ENCODE assay signal across 11 mouse cellular contexts in genomic region chr11:102610675-102611316, GRCm38 (mm10). TPM values are rescaled to one million over a fixed set of nuclear protein-coding genes. Genes with fewer than 3 reads are reported as not detected.
A peak's percentile ranks its signal among the peaks of the same experiment; 100 is the strongest.
DNase-seq lines count a peak whose midpoint lies in the region; ATAC-seq and TF ChIP-seq lines count a peak whose summit lies in the region.
"Had no signal": no experiment of that assay in that cellular context is flagged by ENCODE, and none has a peak within 500 bp of the region (broad histone marks: within the 10 kb centered on the region; RNA-seq: fewer than 3 reads in every experiment).

No protein-coding gene starts in this region.

- H3K27me3 ChIP-seq in heart, embryonic 10.5 days (ENCODE audit: insufficient read depth, poor library complexity, severe bottlenecking), result no peaks in the 10 kb centered on the region
- no peaks in the 10 kb centered on the region; the same call in 1 of the 2 replicates for H3K27me3 ChIP-seq in heart, adult 2 months (ENCODE audit: control insufficient read depth, insufficient read depth, low read length)
- peaks cover 32% of the 10 kb centered on the region for H3K27me3 ChIP-seq in liver, embryonic 11.5 days (replicated peaks; ENCODE audit: control insufficient read depth, insufficient read depth, low read length)
- H3K27me3 ChIP-seq in forebrain, embryonic 14.5 days (replicated peaks; ENCODE audit: control insufficient read depth, insufficient read depth, low read length), result no peaks in the 10 kb centered on the region
- H3K27me3 ChIP-seq in neural tube, embryonic 11.5 days (ENCODE audit: control insufficient read depth, insufficient read depth, low read length), result no peaks in the 10 kb centered on the region

- no peak for ATAC-seq in liver, embryonic 11.5 days (replicated peaks; ENCODE audit: low FRiP score)
- peak; percentile 35; the same call in 1 of the 2 replicates for ATAC-seq in forebrain, embryonic 14.5 days
- no peak for ATAC-seq in neural tube, embryonic 11.5 days (ENCODE audit: insufficient read depth, low FRiP score, low TSS enrichment)

- peak overlapping the region; percentile 82 for H3K27ac ChIP-seq in heart, embryonic 10.5 days
- no peak overlapping the region for H3K27ac ChIP-seq in heart, adult 2 months
- peak overlapping the region; percentile 16; the same call in 1 of the 2 replicates for H3K27ac ChIP-seq in liver, embryonic 11.5 days (ENCODE audit: low read depth, low read length)
- peak overlapping the region; percentile 63 for H3K27ac ChIP-seq in forebrain, embryonic 14.5 days (ENCODE audit: low read depth, low read length)
- H3K27ac ChIP-seq in neural tube, embryonic 11.5 days (ENCODE audit: low read depth, low read length), result peak overlapping the region; percentile 49
- H3K27ac ChIP-seq: macrophage had no signal

- TF ChIP-seq POLR2A in heart, adult 2 months (IDR thresholded peaks at IDR 0.05; ENCODE audit: insufficient read depth, low read depth, low read length), result no peak

- intact Hi-C loops in heart, adult 2 months (cut with DNase I), result no loop called here

- H3K4me2 ChIP-seq in liver, embryonic 11.5 days, result no peak overlapping the region
- peak overlapping the region; percentile 7; the same call in 1 of the 2 replicates for H3K4me2 ChIP-seq in forebrain, embryonic 14.5 days (ENCODE audit: low read length)
- H3K4me2 ChIP-seq in neural tube, embryonic 11.5 days (ENCODE audit: low read depth), result no peak overlapping the region; the same call in 1 of the 2 replicates

- WGBS in heart, embryonic 10.5 days, result 21% methylated on average over 9 of the region's 9 CpGs
- WGBS in heart, adult 2 months, result 53% methylated on average over 9 of the region's 9 CpGs
- WGBS in liver, embryonic 11.5 days, result 35% methylated on average over 9 of the region's 9 CpGs
- 3% methylated on average over 9 of the region's 9 CpGs for WGBS in forebrain, embryonic 14.5 days
- WGBS in neural tube, embryonic 11.5 days, result 12% methylated on average over 9 of the region's 9 CpGs

- TF ChIP-seq EP300 in heart, adult 2 months (IDR thresholded peaks at IDR 0.05; ENCODE audit: insufficient read depth, low read depth, low read length), result no peak

- no peaks in the 10 kb centered on the region for H3K9me3 ChIP-seq in heart, embryonic 10.5 days
- H3K9me3 ChIP-seq in liver, embryonic 11.5 days (ENCODE audit: control insufficient read depth, low read length), result no peaks in the 10 kb centered on the region
- H3K9me3 ChIP-seq in forebrain, embryonic 14.5 days (replicated peaks; ENCODE audit: control insufficient read depth, low read length), result no peaks in the 10 kb centered on the region
- no peaks in the 10 kb centered on the region for H3K9me3 ChIP-seq in neural tube, embryonic 11.5 days (ENCODE audit: control insufficient read depth, low read length)

- peak overlapping the region; percentile 1; the same call in 1 of the 2 replicates for H3K4me3 ChIP-seq in heart, embryonic 10.5 days
- H3K4me3 ChIP-seq in heart, adult 2 months, result no peak overlapping the region
- H3K4me3 ChIP-seq in liver, embryonic 11.5 days (ENCODE audit: low read depth, low read length), result no peak overlapping the region
- no peak overlapping the region for H3K4me3 ChIP-seq in forebrain, embryonic 14.5 days (ENCODE audit: low read depth, low read length)
- no peak overlapping the region for H3K4me3 ChIP-seq in neural tube, embryonic 11.5 days (ENCODE audit: low read depth, low read length)

- H3K4me1 ChIP-seq in heart, embryonic 10.5 days, result peaks cover 44% of the 10 kb centered on the region
- H3K4me1 ChIP-seq in heart, adult 2 months (ENCODE audit: control insufficient read depth, insufficient read depth, low read length), result no peaks in the 10 kb centered on the region
- H3K4me1 ChIP-seq in liver, embryonic 11.5 days (replicated peaks; ENCODE audit: control insufficient read depth, insufficient read depth, low read length), result no peaks in the 10 kb centered on the region
- peaks cover 31% of the 10 kb centered on the region for H3K4me1 ChIP-seq in forebrain, embryonic 14.5 days (ENCODE audit: control insufficient read depth, insufficient read depth, low read length)
- peaks cover 33% of the 10 kb centered on the region for H3K4me1 ChIP-seq in neural tube, embryonic 11.5 days (ENCODE audit: control insufficient read depth, insufficient read depth, low read length)

- TF ChIP-seq CTCF in heart, adult 2 months (IDR thresholded peaks at IDR 0.05), result no peak

- no peaks in the 10 kb centered on the region for H3K79me2 ChIP-seq in heart, adult 2 months (replicated peaks; ENCODE audit: control insufficient read depth, insufficient read depth, low read length)

- H3K9ac ChIP-seq in heart, adult 2 months (ENCODE audit: low read depth, low read length), result no peak overlapping the region
- no peak overlapping the region for H3K9ac ChIP-seq in liver, embryonic 11.5 days (ENCODE audit: low read depth, low read length)
- 0 out of 2 replicates have a peak overlapping the region, but pooled peaks have one; percentile 8 for H3K9ac ChIP-seq in forebrain, embryonic 14.5 days (ENCODE audit: low read length)
- H3K9ac ChIP-seq in neural tube, embryonic 11.5 days (ENCODE audit: low read length), result no peak overlapping the region

- no peaks in the 10 kb centered on the region for H3K36me3 ChIP-seq in heart, embryonic 10.5 days
- H3K36me3 ChIP-seq in heart, adult 2 months (ENCODE audit: control insufficient read depth, insufficient read depth, low read length), result no peaks in the 10 kb centered on the region
- no peaks in the 10 kb centered on the region for H3K36me3 ChIP-seq in liver, embryonic 11.5 days (ENCODE audit: control insufficient read depth, insufficient read depth, low read length)
- H3K36me3 ChIP-seq in forebrain, embryonic 14.5 days (ENCODE audit: control insufficient read depth, insufficient read depth, low read length), result no peaks in the 10 kb centered on the region
- H3K36me3 ChIP-seq in neural tube, embryonic 11.5 days (ENCODE audit: control insufficient read depth, insufficient read depth, low read length), result no peaks in the 10 kb centered on the region

- no peak for DNase-seq in heart, embryonic 10.5 days (ENCODE audit: low spot score)
- DNase-seq in heart, adult 2 months, result no peak
- DNase-seq in liver, embryonic 11.5 days (ENCODE audit: low spot score), result no peak
- DNase-seq in liver, result no peak
- DNase-seq in forebrain, embryonic 14.5 days (ENCODE audit: low spot score), result peak; percentile 55
- no peak for DNase-seq in neural tube, embryonic 11.5 days (ENCODE audit: low spot score)
- no peak for DNase-seq in adrenal gland, adult 2 months
- no peak for DNase-seq in cerebellum, postnatal 25 days

RNA-seq across cellular contexts. Expression of gene Fzd2, which starts 6.6 kb away (rescaled TPM):
- polyA plus RNA-seq in heart, embryonic 10.5 days (2016; fragmentation: Nextera tagmentation; extraction: Ambion mirVana), result 22.9 and 34.5 TPM in 2 replicates
- total RNA-seq in heart, adult 2 months (2021), result 1 to 10 TPM; 2.6 to 2.8 TPM
- polyA plus RNA-seq in heart, adult 2 months (2012; rRNA removed), result 7.2 and 10.0 TPM in 2 replicates
- polyA plus RNA-seq in liver, embryonic 11.5 days (2014; fragmentation: Nextera tagmentation; extraction: Ambion mirVana), result 8.4 and 9.0 TPM in 2 replicates
- 18.6 and 19.2 TPM in 2 replicates for polyA plus RNA-seq in forebrain, embryonic 14.5 days (2014; fragmentation: Nextera tagmentation; extraction: Ambion mirVana)
- polyA plus RNA-seq in neural tube, embryonic 11.5 days (2014; fragmentation: Nextera tagmentation; extraction: Ambion mirVana), result 37.3 and 40.4 TPM in 2 replicates
- 1 to 10 TPM; 2.0 to 9.3 TPM for total RNA-seq in adrenal gland, adult 2 months (2021)
- 22.8 and 23.1 TPM in 2 replicates for polyA plus RNA-seq in adrenal gland, adult 2 months (2012; rRNA removed)
- polyA plus RNA-seq: macrophage had no signal

RNA-seq across cellular contexts. Expression of gene Gm11627, which starts 31.5 kb away (rescaled TPM):
- 11.6 and 13.5 TPM in 2 replicates for polyA plus RNA-seq in heart, embryonic 10.5 days (2016; fragmentation: Nextera tagmentation; extraction: Ambion mirVana)
- total RNA-seq in heart, adult 2 months (2021), result 1 to 10 TPM; 1.2 to 1.5 TPM
- 4.0 and 4.9 TPM in 2 replicates for polyA plus RNA-seq in heart, adult 2 months (2012; rRNA removed)
- polyA plus RNA-seq in liver, embryonic 11.5 days (2014; fragmentation: Nextera tagmentation; extraction: Ambion mirVana), result 1.2 and 1.4 TPM in 2 replicates
- 6.8 and 9.8 TPM in 2 replicates for polyA plus RNA-seq in forebrain, embryonic 14.5 days (2014; fragmentation: Nextera tagmentation; extraction: Ambion mirVana)
- 7.1 and 9.9 TPM in 2 replicates for polyA plus RNA-seq in neural tube, embryonic 11.5 days (2014; fragmentation: Nextera tagmentation; extraction: Ambion mirVana)
- under 1 TPM in 1 of 2 experiments, not detected in 1; 0.52 TPM for total RNA-seq in adrenal gland, adult 2 months (2021)
- not detected in 2 replicates for polyA plus RNA-seq in adrenal gland, adult 2 months (2012; rRNA removed)
- polyA plus RNA-seq: macrophage had no signal

RNA-seq across cellular contexts. Expression of gene Meioc, which starts 52.7 kb away (rescaled TPM):
- polyA plus RNA-seq in heart, embryonic 10.5 days (2016; fragmentation: Nextera tagmentation; extraction: Ambion mirVana), result 0.53 and 1.2 TPM in 2 replicates
- not detected for total RNA-seq in heart, adult 2 months (2021)
- 0.09 TPM in 1 of 2 replicates, not detected in the other for polyA plus RNA-seq in heart, adult 2 months (2012; rRNA removed)
- 0.25 and 0.36 TPM in 2 replicates for polyA plus RNA-seq in liver, embryonic 11.5 days (2014; fragmentation: Nextera tagmentation; extraction: Ambion mirVana)
- polyA plus RNA-seq in forebrain, embryonic 14.5 days (2014; fragmentation: Nextera tagmentation; extraction: Ambion mirVana), result 0.09 and 0.14 TPM in 2 replicates
- 0.84 and 0.89 TPM in 2 replicates for polyA plus RNA-seq in neural tube, embryonic 11.5 days (2014; fragmentation: Nextera tagmentation; extraction: Ambion mirVana)
- not detected for total RNA-seq in adrenal gland, adult 2 months (2021)
- polyA plus RNA-seq in adrenal gland, adult 2 months (2012; rRNA removed), result not detected in 2 replicates
- total RNA-seq: left cerebral cortex, adult 18-20 months had no signal
- polyA plus RNA-seq: gonadal fat pad, adult 2 months; macrophage had no signal

RNA-seq across cellular contexts. Expression of gene Gpatch8, which starts 54.6 kb away (rescaled TPM):
- 45.7 and 47.0 TPM in 2 replicates for polyA plus RNA-seq in heart, embryonic 10.5 days (2016; fragmentation: Nextera tagmentation; extraction: Ambion mirVana)
- total RNA-seq in heart, adult 2 months (2021), result 10 to 100 TPM; 14.8 to 18.0 TPM
- 11.7 and 16.8 TPM in 2 replicates for polyA plus RNA-seq in heart, adult 2 months (2012; rRNA removed)
- 30.0 and 35.4 TPM in 2 replicates for polyA plus RNA-seq in liver, embryonic 11.5 days (2014; fragmentation: Nextera tagmentation; extraction: Ambion mirVana)
- 32.6 and 47.7 TPM in 2 replicates for polyA plus RNA-seq in forebrain, embryonic 14.5 days (2014; fragmentation: Nextera tagmentation; extraction: Ambion mirVana)
- polyA plus RNA-seq in neural tube, embryonic 11.5 days (2014; fragmentation: Nextera tagmentation; extraction: Ambion mirVana), result 45.4 and 46.1 TPM in 2 replicates
- total RNA-seq in adrenal gland, adult 2 months (2021), result 10 to 100 TPM; 23.2 to 31.4 TPM
- polyA plus RNA-seq in adrenal gland, adult 2 months (2012; rRNA removed), result 16.0 and 18.4 TPM in 2 replicates
